Mouse (Mus musculus): ENCODE measurements around the gene A630089N07Rik. TPM values are rescaled to one million over a fixed set of nuclear protein-coding genes. Genes with fewer than 3 reads are reported as not detected.
A peak's percentile ranks its signal among the peaks of the same experiment; 100 is the strongest.

A630089N07Rik gene
- polyA plus RNA-seq, 1 experiment from 2014 or later, result 11.6 TPM

- ATAC-seq (ENCODE audit: low read depth), result peak; percentile 40; the same call in 1 of the 2 replicates
- H3K27me3 ChIP-seq, result no peaks in the 10 kb centered on the region
- no peaks in the 10 kb centered on the region for H3K9me3 ChIP-seq
- peaks cover 6% of the 10 kb centered on the region; the same call in 1 of the 2 replicates for H3K36me3 ChIP-seq
- peak overlapping the region; percentile 95 for H3K4me2 ChIP-seq
- H3K27ac ChIP-seq (replicated peaks), result peak overlapping the region; percentile 97
- H3K9ac ChIP-seq, result peak overlapping the region; percentile 94
- peak overlapping the region; percentile 87 for H3K4me3 ChIP-seq
- 8% methylated on average over 36 of the region's 36 CpGs for WGBS
- H3K4me1 ChIP-seq (replicated peaks), result peaks cover 17% of the 10 kb centered on the region
These were observed 120.7 kb downstream of the A630089N07Rik start for GRCm38 (mm10) chr16:97961381-97962150.

- Histone ChIP-seq H3K27ac (replicated peaks) (no peak overlapping the region), H3K4me3 (no peak overlapping the region), H3K4me1 (replicated peaks) (peaks cover 17% of the 10 kb centered on the region), H3K9me3 (no peaks in the 10 kb centered on the region), H3K9ac (no peak overlapping the region), H3K36me3 (peaks cover 18% of the 10 kb centered on the region), H3K4me2 (no peak overlapping the region; the same call in 1 of the 2 replicates), H3K27me3 (no peaks in the 10 kb centered on the region)
- whole genome bisulfite sequencing, result 89% methylated on average over 3 of the region's 3 CpGs
- ATAC-seq (ENCODE audit: low read depth), result no peak
These were observed 121.9 kb downstream of the A630089N07Rik start for GRCm38 (mm10) chr16:97960348-97960747.

- no peak for ATAC-seq (ENCODE audit: low read depth)
- Histone ChIP-seq H3K27ac (replicated peaks) (no peak overlapping the region), H3K4me3 (no peak overlapping the region), H3K4me2 (no peak overlapping the region), H3K9me3 (no peaks in the 10 kb centered on the region), H3K9ac (no peak overlapping the region), H3K27me3 (no peaks in the 10 kb centered on the region), H3K36me3 (peaks cover 32% of the 10 kb centered on the region), H3K4me1 (replicated peaks) (peaks cover 17% of the 10 kb centered on the region)
These were observed 123.8 kb downstream of the A630089N07Rik start for GRCm38 (mm10) chr16:97958401-97958973.

- no peak overlapping the region for H3K4me2 ChIP-seq
- peaks cover 14% of the 10 kb centered on the region for H3K4me1 ChIP-seq (replicated peaks)
- no peak overlapping the region for H3K9ac ChIP-seq
- H3K27me3 ChIP-seq, result no peaks in the 10 kb centered on the region
- no peak overlapping the region for H3K27ac ChIP-seq (replicated peaks)
- peaks cover 40% of the 10 kb centered on the region for H3K36me3 ChIP-seq
- no peak overlapping the region for H3K4me3 ChIP-seq
- no peak for ATAC-seq (ENCODE audit: low read depth)
- no peaks in the 10 kb centered on the region for H3K9me3 ChIP-seq
These were observed 124.6 kb downstream of the A630089N07Rik start for GRCm38 (mm10) chr16:97957626-97958025.

- H3K36me3 ChIP-seq, result peaks cover 56% of the 10 kb centered on the region
These were observed 126.2 kb downstream of the A630089N07Rik start for GRCm38 (mm10) chr16:97956011-97956410.

GRCm38 (mm10) chr16:97953300-97953699 is 128.9 kb downstream of the A630089N07Rik start:
- Histone ChIP-seq H3K9me3 (no peaks in the 10 kb centered on the region), H3K36me3 (peaks cover 77% of the 10 kb centered on the region), H3K4me3 (no peak overlapping the region), H3K27me3 (no peaks in the 10 kb centered on the region), H3K27ac (replicated peaks) (no peak overlapping the region), H3K4me2 (no peak overlapping the region), H3K9ac (no peak overlapping the region), H3K4me1 (replicated peaks) (no peaks in the 10 kb centered on the region)
- no peak for ATAC-seq (ENCODE audit: low read depth)
- WGBS, result 92% methylated on average over 2 of the region's 2 CpGs

More at GRCm38 (mm10) chr16:97956011-97956410, 126.2 kb downstream of the A630089N07Rik start:
- Histone ChIP-seq H3K27ac (replicated peaks) (no peak overlapping the region), H3K27me3 (no peaks in the 10 kb centered on the region), H3K9me3 (no peaks in the 10 kb centered on the region), H3K4me2 (no peak overlapping the region), H3K9ac (no peak overlapping the region), H3K4me3 (no peak overlapping the region), H3K4me1 (replicated peaks) (peaks cover 7% of the 10 kb centered on the region)
- 88% methylated on average over 2 of the region's 2 CpGs for WGBS
- ATAC-seq (ENCODE audit: low read depth), result no peak

- Histone ChIP-seq H3K4me2 (no peak overlapping the region), H3K27ac (replicated peaks) (no peak overlapping the region), H3K27me3 (no peaks in the 10 kb centered on the region), H3K4me3 (no peak overlapping the region), H3K36me3 (peaks cover 80% of the 10 kb centered on the region), H3K9me3 (no peaks in the 10 kb centered on the region), H3K4me1 (replicated peaks) (no peaks in the 10 kb centered on the region), H3K9ac (no peak overlapping the region)
- ATAC-seq (ENCODE audit: low read depth), result no peak
- WGBS, result 93% methylated on average over 9 of the region's 9 CpGs
These were observed 129.4 kb downstream of the A630089N07Rik start for GRCm38 (mm10) chr16:97952801-97953200.

- ATAC-seq (ENCODE audit: low read depth), result no peak
- H3K9me3 ChIP-seq, result no peaks in the 10 kb centered on the region
These were observed 129.9 kb downstream of the A630089N07Rik start for GRCm38 (mm10) chr16:97952371-97952770.

More at GRCm38 (mm10) chr16:97952371-97952770, 129.9 kb downstream of the A630089N07Rik start:
- WGBS, result 90% methylated on average over 4 of the region's 4 CpGs
- Histone ChIP-seq H3K36me3 (peaks cover 80% of the 10 kb centered on the region), H3K27ac (replicated peaks) (no peak overlapping the region), H3K27me3 (no peaks in the 10 kb centered on the region), H3K4me3 (no peak overlapping the region), H3K4me1 (replicated peaks) (no peaks in the 10 kb centered on the region), H3K9ac (no peak overlapping the region), H3K4me2 (no peak overlapping the region)

Other genes with a start within 250 kb of the A630089N07Rik start
- gene Prdm15, start 230.6 kb downstream of the A630089N07Rik start, polyA plus RNA-seq (2015; fragmentation: Nextera tagmentation; extraction: Ambion mirVana), result 11.1 and 11.3 TPM in 2 replicates
- 14.3 and 14.7 TPM in 2 replicates for gene C2cd2, start 119.9 kb downstream of the A630089N07Rik start, polyA plus RNA-seq (2015; fragmentation: Nextera tagmentation; extraction: Ambion mirVana)
- 10.8 and 13.5 TPM in 2 replicates for gene Zbtb21, start 119.8 kb downstream of the A630089N07Rik start, polyA plus RNA-seq (2015; fragmentation: Nextera tagmentation; extraction: Ambion mirVana)
- 18.4 and 21.6 TPM in 2 replicates for gene B230307C23Rik, start 85.1 kb downstream of the A630089N07Rik start, polyA plus RNA-seq (2015; fragmentation: Nextera tagmentation; extraction: Ambion mirVana)

Measured in neural tube, embryonic 13.5 days (tissue).